Mouse (Mus musculus): ENCODE measurements around the gene Zdhhc23.

- TF ChIP-seq POLR2A (IDR thresholded peaks at IDR 0.05; ENCODE audit: low read depth, low read length) (no peak), CTCF (IDR thresholded peaks at IDR 0.05; ENCODE audit: extremely low read depth, insufficient read length, insufficient replicate concordance, low read depth, low read length) (no peak)
Observed at GRCm38 (mm10) chr16:43945351-43945750, 34.2 kb downstream of the Zdhhc23 start.

Measured in small intestine, adult 2 months (tissue).